Mouse (Mus musculus) stomach, embryonic 14.5 days (tissue): Measurements from ENCODE around the gene Skil. TPM values are rescaled to one million over a fixed set of nuclear protein-coding genes. Genes with fewer than 3 reads are reported as not detected.
A peak's percentile ranks its signal among the peaks of the same experiment; 100 is the strongest.

Experiments
- ATAC-seq: fragments of 200-750 bp; cut with Nextera tagmentation; 2 replicates; pipeline ENCODE4 v1.8.0; 2017; ENCODE audit warnings: low read depth, moderate TSS enrichment; ENCODE audit not compliant: insufficient number of reproducible peaks, insufficient read depth, low FRiP score
- H3K27ac ChIP-seq: fragments of 300-500 bp; sonication (generic); 2 replicates; pipeline ENCODE4 v1.5.1; 2014; ENCODE audit warnings: mild to moderate bottlenecking, low read length, moderate library complexity, mixed read lengths
- H3K27me3 ChIP-seq: fragments of 300-500 bp; sonication (generic); 2 replicates; pipeline ENCODE4 v1.6.1; 2014; ENCODE audit warnings: low read length, control low read depth, mixed read lengths; ENCODE audit not compliant: control insufficient read depth, insufficient read depth
- H3K36me3 ChIP-seq: fragments of 300-500 bp; sonication (generic); 2 replicates; pipeline ENCODE4 v1.6.1; 2014; ENCODE audit warnings: mild to moderate bottlenecking, control low read depth, low read length, moderate library complexity, mixed read lengths; ENCODE audit not compliant: control insufficient read depth, insufficient read depth
- H3K4me1 ChIP-seq: fragments of 300-500 bp; sonication (generic); 2 replicates; pipeline ENCODE4 v1.6.1; 2014; ENCODE audit warnings: low read length, control low read depth, mixed read lengths; ENCODE audit not compliant: control insufficient read depth, insufficient read depth
- H3K4me2 ChIP-seq: fragments of 300-500 bp; sonication (generic); replicated peaks from 2 replicates; pipeline ENCODE4 v1.6.1; 2014; ENCODE audit warnings: low read depth, low read length, control low read depth
- H3K4me3 ChIP-seq: fragments of 300-500 bp; sonication (generic); 2 replicates; pipeline ENCODE4 v1.5.1; 2014; ENCODE audit warnings: low read depth, low read length, control low read depth
- H3K9ac ChIP-seq: fragments of 300-500 bp; sonication (generic); replicated peaks from 2 replicates; pipeline ENCODE4 v1.6.1; 2014; ENCODE audit warnings: low read depth, mild to moderate bottlenecking, control low read depth, low read length, moderate library complexity, mixed read lengths
- H3K9me3 ChIP-seq: fragments of 300-500 bp; sonication (generic); 2 replicates; pipeline ENCODE4 v1.6.1; 2016; ENCODE audit warnings: low read depth, low read length, control low read depth; ENCODE audit not compliant: control insufficient read depth
- WGBS: fragments of 180-500 bp; shearing (Covaris S2); extraction: QIAGEN DNeasy Blood & Tissue Kit; methylation state at CpG from one replicate; pipeline ENCODE4 v1.1.7; 2014; 5-methylcytosine and 5-hydroxymethylcytosine counted together
- polyA plus RNA-seq: library from polyadenylated mRNA; unstranded; fragments of >200 nt; fragmentation: Nextera tagmentation; extraction: Ambion mirVana; gene quantifications from 2 replicates; pipeline ENCODE4 v1.2.1, GENCODE M21; 2014

The Skil gene
- polyA plus RNA-seq, 1 experiment from 2014 or later, result 27.6 TPM

GRCm38 (mm10) chr3:31089956-31090355, 4.9 kb upstream of the Skil start:
- Histone ChIP-seq H3K36me3 (no peaks in the 10 kb centered on the region), H3K4me2 (no peak overlapping the region), H3K4me1 (peaks cover 6% of the 10 kb centered on the region), H3K27ac (no peak overlapping the region), H3K9ac (no peak overlapping the region), H3K9me3 (no peaks in the 10 kb centered on the region), H3K4me3 (no peak overlapping the region), H3K27me3 (no peaks in the 10 kb centered on the region)
- no peak for ATAC-seq
- 57% methylated on average over 7 of the region's 7 CpGs for WGBS

DNA sequence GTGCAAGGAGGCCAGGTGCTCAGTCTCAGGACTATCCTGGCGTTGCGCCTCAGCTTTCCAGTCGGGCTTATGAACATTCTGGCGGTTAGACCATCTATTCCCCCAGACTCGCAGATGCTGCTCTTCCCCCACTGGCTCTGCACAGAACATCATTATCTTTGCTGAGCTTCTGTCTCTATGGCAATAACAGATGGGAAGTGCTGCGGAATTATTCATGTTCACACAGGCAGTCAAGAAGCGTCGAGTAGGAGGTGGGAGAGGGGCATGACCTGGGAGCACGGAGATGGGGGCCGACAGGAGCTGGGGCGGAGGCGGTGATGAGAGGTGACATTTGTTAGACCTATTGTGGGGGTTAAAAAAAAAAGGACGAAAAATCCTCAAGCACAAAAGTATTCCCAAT, 1.7 kb upstream of the Skil start:
- peaks cover 17% of the 10 kb centered on the region for H3K4me1 ChIP-seq
- peak overlapping the region; percentile 100 for H3K27ac ChIP-seq
- H3K4me3 ChIP-seq, result peak overlapping the region; percentile 93
- H3K36me3 ChIP-seq, result no peaks in the 10 kb centered on the region; the same call in 1 of the 2 replicates
- peak overlapping the region; percentile 72; the same call in 1 of the 2 replicates for H3K9ac ChIP-seq
- no peaks in the 10 kb centered on the region for H3K9me3 ChIP-seq
- WGBS, result 3% methylated on average over 13 of the region's 13 CpGs
- H3K27me3 ChIP-seq, result no peaks in the 10 kb centered on the region
- ATAC-seq, result no peak
- H3K4me2 ChIP-seq, result peak overlapping the region; percentile 69

DNA sequence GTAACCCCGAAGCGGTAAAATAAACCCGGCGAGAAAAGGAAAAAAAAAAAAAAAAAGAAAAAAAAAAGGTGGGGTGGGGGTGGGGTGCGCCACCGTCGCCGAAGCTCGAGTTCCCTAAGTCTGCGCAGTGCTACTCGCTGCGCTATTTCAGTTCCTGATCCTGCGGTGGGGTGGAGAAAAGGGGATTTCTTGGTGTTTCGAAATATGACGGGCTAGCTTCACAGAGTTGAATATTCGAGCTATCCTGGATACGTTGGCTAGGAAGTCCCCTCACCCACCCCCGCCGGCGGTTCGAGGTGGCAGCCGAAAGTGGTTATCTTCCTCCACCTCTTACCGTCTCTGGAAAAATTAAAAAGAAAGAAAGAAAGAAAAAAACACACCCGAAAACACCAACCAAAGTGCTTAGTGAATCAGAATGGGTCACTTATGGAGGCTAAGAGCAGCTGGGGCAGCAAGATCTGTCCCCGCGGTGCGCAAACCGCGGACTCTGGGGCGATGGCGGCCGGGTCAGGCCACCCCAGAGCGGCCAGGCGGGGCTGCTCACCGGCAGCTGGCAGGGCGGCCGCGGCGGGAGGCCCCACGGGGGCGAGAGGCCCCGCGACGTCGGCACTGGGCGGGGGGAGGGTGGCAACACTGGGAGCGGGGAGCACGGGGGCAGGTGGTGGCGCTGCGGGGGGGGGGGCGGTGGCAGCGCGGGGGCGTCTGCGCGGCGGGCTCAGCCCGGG, 1.1 kb upstream of the Skil start:
- Histone ChIP-seq H3K4me3 (peak overlapping the region; percentile 93), H3K27me3 (no peaks in the 10 kb centered on the region), H3K4me1 (peaks cover 17% of the 10 kb centered on the region), H3K4me2 (peak overlapping the region; percentile 69), H3K36me3 (no peaks in the 10 kb centered on the region; the same call in 1 of the 2 replicates), H3K9me3 (no peaks in the 10 kb centered on the region), H3K9ac (peak overlapping the region; percentile 72), H3K27ac (peak overlapping the region; percentile 100)
- WGBS, result under 1% methylated on average over 46 of the region's 58 CpGs
- peak; percentile 50 for ATAC-seq

DNA sequence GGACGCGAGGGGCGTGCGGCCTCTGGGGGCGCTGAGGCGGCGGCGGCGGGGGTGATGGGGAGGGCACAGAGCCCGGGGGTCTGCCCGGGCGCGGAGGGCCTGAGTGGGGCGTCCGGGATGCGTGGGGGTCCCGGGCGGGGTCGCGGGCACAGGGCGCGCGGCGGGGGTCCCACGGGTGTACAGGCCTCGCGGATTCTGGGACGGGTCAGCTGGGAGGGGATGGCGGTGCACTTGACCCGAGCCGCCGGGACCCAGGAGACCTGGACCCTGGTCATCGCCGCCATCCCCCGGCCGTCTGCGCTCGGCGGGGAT, 277 bp downstream of the Skil start:
- Histone ChIP-seq H3K27ac (peak overlapping the region; percentile 100), H3K4me3 (peak overlapping the region; percentile 93), H3K4me1 (peaks cover 19% of the 10 kb centered on the region), H3K4me2 (peak overlapping the region; percentile 82), H3K9ac (peak overlapping the region; percentile 96), H3K36me3 (no peaks in the 10 kb centered on the region; the same call in 1 of the 2 replicates), H3K9me3 (no peaks in the 10 kb centered on the region), H3K27me3 (no peaks in the 10 kb centered on the region)
- WGBS, result under 1% methylated on average over 29 of the region's 39 CpGs
- ATAC-seq, result peak; percentile 12; the same call in 1 of the 2 replicates

DNA sequence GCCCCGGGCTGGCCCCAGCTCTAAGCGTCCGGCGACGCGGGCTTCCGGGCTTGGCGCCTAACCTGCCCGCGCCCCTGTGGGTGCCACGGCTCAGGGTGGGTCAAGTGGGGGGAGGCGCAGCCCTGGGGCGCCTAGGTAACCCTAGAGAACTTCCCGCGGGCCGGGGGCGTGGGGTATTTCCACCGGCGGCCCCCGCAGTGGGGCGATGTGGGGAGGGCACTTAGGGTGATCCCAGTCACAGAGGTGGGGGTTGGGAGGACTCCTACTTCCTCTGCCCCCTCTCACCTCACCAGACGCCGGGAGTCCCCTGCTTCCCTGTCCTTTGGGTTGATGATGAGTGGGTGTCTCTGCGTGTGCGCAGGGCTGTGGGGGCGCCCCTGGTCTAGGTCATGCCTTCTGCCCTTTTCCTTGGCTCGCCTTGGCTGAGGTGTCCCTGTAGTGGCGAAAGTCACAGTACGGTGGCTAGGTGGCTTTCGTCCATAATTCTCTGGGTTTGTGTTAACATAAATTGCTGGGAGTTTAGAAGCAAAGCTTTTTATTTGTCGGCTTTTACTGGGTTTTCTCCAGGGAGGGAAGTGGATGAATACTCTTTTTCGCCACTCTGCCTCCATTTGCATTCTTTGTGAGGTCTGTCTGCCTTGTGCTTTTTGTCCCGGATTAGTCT, 765 bp downstream of the Skil start:
- Histone ChIP-seq H3K27ac (peak overlapping the region; percentile 100), H3K4me2 (peak overlapping the region; percentile 82), H3K27me3 (no peaks in the 10 kb centered on the region), H3K9me3 (no peaks in the 10 kb centered on the region), H3K4me1 (peaks cover 19% of the 10 kb centered on the region), H3K36me3 (no peaks in the 10 kb centered on the region; the same call in 1 of the 2 replicates), H3K9ac (peak overlapping the region; percentile 96), H3K4me3 (peak overlapping the region; percentile 93)
- under 1% methylated on average over 33 of the region's 33 CpGs for WGBS
- no peak for ATAC-seq

DNA sequence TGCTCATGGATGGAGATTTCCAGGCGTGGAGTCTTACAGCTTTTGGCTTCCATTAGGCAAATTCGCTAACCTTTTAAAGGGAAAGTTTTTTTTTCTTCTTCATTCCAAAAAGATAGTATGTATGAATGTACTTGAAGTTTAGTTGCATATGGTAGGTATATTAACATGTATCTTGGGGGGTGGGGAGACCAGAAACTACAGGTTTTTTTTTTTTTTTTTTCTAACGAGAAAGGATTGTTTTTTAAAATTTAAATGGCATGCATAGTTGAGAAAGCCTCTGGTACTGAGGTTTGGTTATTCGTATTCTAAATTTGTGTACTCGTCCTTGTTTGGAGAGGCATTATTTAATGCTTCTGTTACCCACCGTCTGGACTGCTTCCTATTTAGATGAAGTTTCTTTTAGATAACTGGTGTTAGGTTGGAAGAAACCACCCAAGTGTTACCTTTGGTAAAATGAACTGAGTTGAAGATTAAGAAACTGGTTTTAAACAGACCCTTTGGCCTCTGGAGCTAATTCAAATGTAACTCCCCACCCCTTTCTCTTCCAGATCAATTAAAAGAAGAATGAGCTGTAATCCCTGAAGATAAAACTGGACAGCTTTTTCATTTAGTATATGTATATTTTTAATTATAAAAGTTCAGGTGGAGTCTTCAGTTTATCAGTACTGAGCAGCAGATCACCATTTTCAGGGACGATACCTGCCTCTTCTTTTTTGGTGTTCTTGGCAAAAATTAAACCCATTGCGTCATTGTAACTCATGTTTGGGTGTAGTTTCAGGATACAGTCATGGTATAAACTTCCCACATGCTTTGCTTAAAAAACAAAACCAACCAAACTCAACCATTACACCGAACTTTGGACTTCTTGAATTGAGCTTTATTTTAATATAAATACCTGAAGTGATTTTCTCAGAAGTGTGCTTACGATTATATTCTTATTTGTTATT, 1.6 kb downstream of the Skil start:
- Histone ChIP-seq H3K4me1 (peaks cover 19% of the 10 kb centered on the region), H3K4me2 (peak overlapping the region; percentile 82), H3K9ac (no peak overlapping the region), H3K27me3 (no peaks in the 10 kb centered on the region), H3K36me3 (no peaks in the 10 kb centered on the region; the same call in 1 of the 2 replicates), H3K4me3 (peak overlapping the region; percentile 93), H3K9me3 (no peaks in the 10 kb centered on the region), H3K27ac (peak overlapping the region; percentile 100)
- 34% methylated on average over 10 of the region's 10 CpGs for WGBS
- no peak for ATAC-seq

- H3K36me3 ChIP-seq, result no peaks in the 10 kb centered on the region; the same call in 1 of the 2 replicates
- H3K27ac ChIP-seq, result 0 out of 2 replicates have a peak overlapping the region, but pooled peaks have one; percentile 21
- H3K4me3 ChIP-seq, result no peak overlapping the region
- H3K9ac ChIP-seq, result no peak overlapping the region
- no peak overlapping the region; the same call in 1 of the 2 replicates for H3K4me2 ChIP-seq
- H3K27me3 ChIP-seq, result no peaks in the 10 kb centered on the region
- 78% methylated on average over 13 of the region's 13 CpGs for WGBS
- ATAC-seq, result no peak
- no peaks in the 10 kb centered on the region for H3K9me3 ChIP-seq
- H3K4me1 ChIP-seq, result peaks cover 19% of the 10 kb centered on the region
Measured at GRCm38 (mm10) chr3:31097102-31097720, 2.4 kb downstream of the Skil start.
